Mouse (Mus musculus) testis, adult 2 months (tissue): ENCODE results near the gene Abtb1.

Source experiments
- CTCF ChIP-seq: fragments of 200-500 bp; IDR thresholded peaks from 2 replicates; pipeline ENCODE4 v1.5.1; 2012; ENCODE audit warnings: low read depth, mild to moderate bottlenecking, inconsistent platforms, low read length, moderate library complexity; ENCODE audit not compliant: control insufficient read depth, insufficient read depth, insufficient replicate concordance
- POLR2A ChIP-seq: fragments of 200-500 bp; IDR thresholded peaks from 2 replicates; pipeline ENCODE4 v1.6.1; 2012; ENCODE audit warnings: low read depth, mild to moderate bottlenecking, inconsistent platforms, low read length, moderate library complexity; ENCODE audit not compliant: control insufficient read depth

GRCm38 (mm10) chr6:88843781-88844725 lies 2.3 kb upstream of the Abtb1 start:
- TF ChIP-seq CTCF (no peak), POLR2A (no peak)
